Mouse (Mus musculus) bone marrow, adult 2 months (tissue): ENCODE results near the gene Pramef12.

Source experiments
- CTCF ChIP-seq: fragments of 200-500 bp; IDR thresholded peaks from 2 replicates; pipeline ENCODE4 v1.5.1; 2011; ENCODE audit warnings: low read length, control low read depth; ENCODE audit not compliant: control insufficient read depth, insufficient read depth
- POLR2A ChIP-seq: fragments of 200-500 bp; IDR thresholded peaks from 2 replicates; pipeline ENCODE4 v1.6.1; 2011; ENCODE audit warnings: low read depth, mild to moderate bottlenecking, control low read depth, low read length, borderline replicate concordance; ENCODE audit not compliant: control insufficient read depth

DNA sequence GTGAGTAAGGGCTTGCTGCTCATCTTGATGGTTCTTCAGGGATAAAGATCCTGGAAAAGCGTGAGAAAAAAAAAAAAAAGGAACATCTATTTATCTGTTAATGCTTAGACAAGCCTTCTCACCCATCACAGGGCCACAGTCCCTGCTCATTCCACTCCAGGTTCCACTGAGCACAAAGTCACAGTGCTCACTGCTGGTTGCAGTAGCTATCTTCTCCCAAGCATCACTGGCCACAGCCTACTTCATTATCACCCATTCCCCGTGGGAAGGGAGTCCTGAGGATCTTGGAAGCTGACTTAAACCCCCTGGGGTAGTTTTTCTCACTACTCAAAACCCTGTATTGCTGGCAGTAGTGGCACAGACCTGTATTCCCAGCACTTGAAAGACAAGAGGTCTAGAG, 30.4 kb downstream of the Pramef12 start, which contains the start of gene Pramef20:
- TF ChIP-seq POLR2A (no peak), CTCF (no peak)
